ENCODE assay signal across 21 mouse cellular contexts in genomic region chr17:10332127-10332526, GRCm38 (mm10). TPM values are rescaled to one million over a fixed set of nuclear protein-coding genes. Genes with fewer than 3 reads are reported as not detected.
DNase-seq lines count a peak whose midpoint lies in the region; ATAC-seq and TF ChIP-seq lines count a peak whose summit lies in the region.
"Had no signal": no experiment of that assay in that cellular context is flagged by ENCODE, and none has a peak within 500 bp of the region (broad histone marks: within the 10 kb centered on the region; RNA-seq: fewer than 3 reads in every experiment).

No protein-coding gene starts in this region.

- no peaks in the 10 kb centered on the region for H3K27me3 ChIP-seq in limb, embryonic 11.5 days (ENCODE audit: control insufficient read depth, insufficient read depth, low read length)
- H3K27me3 ChIP-seq: CH12.LX; embryonic facial prominence, embryonic 13.5 days; heart, embryonic 13.5 days had no signal

- intact Hi-C loops in heart, postnatal 10 days (cut with DNase I), result no loop called here

- H3K9ac ChIP-seq in limb, embryonic 11.5 days (ENCODE audit: low read length), result no peak overlapping the region
- H3K9ac ChIP-seq: embryonic facial prominence, embryonic 13.5 days; heart, embryonic 13.5 days; hindbrain, embryonic 14.5 days had no signal

- no peak overlapping the region for H3K4me2 ChIP-seq in limb, embryonic 11.5 days (ENCODE audit: low read depth, severe bottlenecking)
- H3K4me2 ChIP-seq: embryonic facial prominence, embryonic 13.5 days; heart, embryonic 13.5 days; hindbrain, embryonic 14.5 days had no signal

- H3K4me1 ChIP-seq in limb, embryonic 11.5 days (ENCODE audit: control insufficient read depth, insufficient read depth, low read length), result peaks cover 12% of the 10 kb centered on the region; the same call in 1 of the 2 replicates

- H3K27ac ChIP-seq in layer of hippocampus, adult 2 months, result peak overlapping the region; percentile 40; the same call in 1 of the 2 replicates
- no peak overlapping the region for H3K27ac ChIP-seq in limb, embryonic 11.5 days (replicated peaks; ENCODE audit: low read depth, low read length)
- H3K27ac ChIP-seq: embryonic facial prominence, embryonic 13.5 days; hindbrain, embryonic 14.5 days had no signal

- ATAC-seq in limb, embryonic 11.5 days (ENCODE audit: insufficient number of reproducible peaks, low FRiP score, low TSS enrichment, low read depth), result no peak
- ATAC-seq: forebrain, embryonic 14.5 days had no signal

- no peak overlapping the region for H3K4me3 ChIP-seq in layer of hippocampus, adult 2 months
- no peak overlapping the region for H3K4me3 ChIP-seq in limb, embryonic 11.5 days (ENCODE audit: low read depth, low read length)
- H3K4me3 ChIP-seq: embryonic facial prominence, embryonic 13.5 days; heart, embryonic 13.5 days had no signal

- peak; percentile 50 for DNase-seq in heart, adult 11 months
- DNase-seq in heart, postnatal 10 days, result no peak
- DNase-seq in layer of hippocampus, adult 2 months (ENCODE audit: low spot score in 2 of 2), result no peak
- no peak for DNase-seq in layer of hippocampus, adult 18-20 months (ENCODE audit: low spot score in 2 of 2)
- DNase-seq in testis, postnatal 10 days (ENCODE audit: low spot score), result peak; percentile 19
- no peak for DNase-seq in testis, postnatal 14 days (ENCODE audit: low spot score)
- DNase-seq in limb, embryonic 11.5 days (ENCODE audit: low spot score), result peak; percentile 16
- DNase-seq in gastrocnemius, adult 8-10 months (ENCODE audit: low spot score in 2 of 2), result no peak
- DNase-seq: adrenal gland, adult 8-10 months; adrenal gland, postnatal 36 days; cerebellum, adult 11 months; cerebellum, adult 8-10 months; cerebellum, postnatal 25 days; gastrocnemius, postnatal 14 days; kidney, adult 11 months had no signal

- TF ChIP-seq CTCF in layer of hippocampus, adult 2 months (conservative IDR thresholded peaks at IDR 0.05), result no peak

- WGBS in limb, embryonic 11.5 days, result 72% methylated on average over 3 of the region's 3 CpGs

- no peaks in the 10 kb centered on the region for H3K9me3 ChIP-seq in limb, embryonic 11.5 days (ENCODE audit: control insufficient read depth, low read length)
- H3K9me3 ChIP-seq: embryonic facial prominence, embryonic 13.5 days; G1E; heart, embryonic 13.5 days had no signal

- no peaks in the 10 kb centered on the region for H3K36me3 ChIP-seq in limb, embryonic 11.5 days (ENCODE audit: control insufficient read depth, insufficient read depth, low read length)
- H3K36me3 ChIP-seq: embryonic facial prominence, embryonic 13.5 days had no signal

RNA-seq across cellular contexts. Expression of gene Qk, which starts 12.5 kb away (rescaled TPM):
- 100 to 1,000 TPM; 548 to 551 TPM for total RNA-seq in heart, postnatal 10 days (2021)
- total RNA-seq in layer of hippocampus, adult 2 months (2021), result 100 to 1,000 TPM; 364 to 385 TPM
- total RNA-seq in layer of hippocampus, adult 18-20 months (2021), result 100 to 1,000 TPM; 352 to 400 TPM
- 35.7 and 39.2 TPM in 2 replicates for polyA plus RNA-seq in limb, embryonic 11.5 days (2014; fragmentation: Nextera tagmentation; extraction: Ambion mirVana)
- total RNA-seq in gastrocnemius, adult 8-10 months (2022), result 100 to 1,000 TPM; 249 to 283 (median 262) TPM

Comparison
In these comparisons a context has a peak if more than half of its experiments do, and no peak if none do; other contexts are left out.
1. DNase-seq: peak in heart, adult 11 months (single experiment), testis, postnatal 10 days (single experiment) and limb, embryonic 11.5 days (single experiment); none in heart, postnatal 10 days (0 of 2), layer of hippocampus, adult 2 months (0 of 2), layer of hippocampus, adult 18-20 months (0 of 2), testis, postnatal 14 days (single experiment) and gastrocnemius, adult 8-10 months (0 of 2).